Mouse (Mus musculus) embryonic facial prominence, embryonic 15.5 days (tissue): ENCODE measurements around the gene Bmp6. TPM values are rescaled to one million over a fixed set of nuclear protein-coding genes. Genes with fewer than 3 reads are reported as not detected.

Experiments used
- ATAC-seq: fragments of 200-750 bp; cut with Nextera tagmentation; 2 replicates; pipeline ENCODE4 v1.8.0; 2017; ENCODE audit warnings: low read depth, moderate TSS enrichment; ENCODE audit not compliant: insufficient number of reproducible peaks, low FRiP score, low TSS enrichment
- H3K27ac ChIP-seq: fragments of 300-500 bp; sonication (generic); replicated peaks from 2 replicates; pipeline ENCODE4 v1.5.1; 2015; ENCODE audit warnings: mild to moderate bottlenecking, inconsistent platforms
- H3K27me3 ChIP-seq: fragments of 300-500 bp; sonication (generic); 2 replicates; pipeline ENCODE4 v1.6.1; 2015; ENCODE audit warnings: inconsistent platforms
- H3K36me3 ChIP-seq: fragments of 300-500 bp; sonication (generic); 2 replicates; pipeline ENCODE4 v1.6.1; 2015; ENCODE audit warnings: mild to moderate bottlenecking, inconsistent platforms
- H3K4me1 ChIP-seq: fragments of 300-500 bp; sonication (generic); 2 replicates; pipeline ENCODE4 v1.6.1; 2015; ENCODE audit warnings: inconsistent platforms
- H3K4me2 ChIP-seq: fragments of 300-500 bp; sonication (generic); replicated peaks from 2 replicates; pipeline ENCODE4 v1.6.1; 2015; ENCODE audit warnings: mild to moderate bottlenecking, inconsistent platforms
- H3K4me3 ChIP-seq: fragments of 300-500 bp; sonication (generic); replicated peaks from 2 replicates; pipeline ENCODE4 v1.5.1; 2015; ENCODE audit warnings: mild to moderate bottlenecking, inconsistent platforms
- H3K9ac ChIP-seq: fragments of 300-500 bp; sonication (generic); 2 replicates; pipeline ENCODE4 v1.6.1; 2015; ENCODE audit warnings: inconsistent platforms
- H3K9me3 ChIP-seq: fragments of 300-500 bp; sonication (generic); replicated peaks from 2 replicates; pipeline ENCODE4 v1.6.1; 2016; ENCODE audit warnings: inconsistent platforms
- WGBS: fragments of 180-500 bp; shearing (Covaris S2); methylation state at CpG from one replicate; pipeline ENCODE4 v1.1.7; 2015; 5-methylcytosine and 5-hydroxymethylcytosine counted together
- polyA plus RNA-seq: library from polyadenylated mRNA; unstranded; fragments of >200 nt; fragmentation: Nextera tagmentation; extraction: Ambion mirVana; gene quantifications from 2 replicates; pipeline ENCODE4 v1.2.1, GENCODE M21; 2015

Gene Bmp6
- polyA plus RNA-seq, 1 experiment from 2014 or later = 5.2 TPM

DNA sequence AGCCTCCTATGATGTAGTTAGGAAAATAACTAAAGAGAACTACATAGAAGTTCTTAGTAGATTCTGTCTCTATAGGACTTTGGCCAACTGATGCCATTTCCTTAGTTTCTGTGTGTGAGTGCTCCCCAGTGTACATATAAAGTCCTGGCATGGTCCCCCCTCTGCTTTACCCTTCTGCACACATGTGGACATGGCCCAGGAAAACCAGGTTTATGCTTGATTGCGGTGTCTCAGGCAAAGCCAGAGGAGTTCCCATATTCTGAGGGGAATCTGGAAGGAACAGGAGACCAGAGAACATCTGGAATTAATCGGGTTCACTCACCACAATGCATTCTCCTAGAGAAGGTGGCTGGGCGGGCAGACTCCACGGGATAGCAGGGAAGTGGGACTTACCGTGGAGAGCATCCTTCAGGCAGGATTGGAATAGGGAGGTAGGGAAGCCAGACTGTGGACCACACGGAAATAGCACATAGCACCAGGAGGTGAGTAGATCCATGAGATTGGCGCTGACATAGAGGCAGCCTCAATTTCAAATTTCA, 52.2 kb downstream of the Bmp6 start:
- Histone ChIP-seq H3K36me3 (no peaks in the 10 kb centered on the region), H3K27me3 (no peaks in the 10 kb centered on the region), H3K4me3 (no peak overlapping the region), H3K9ac (no peak overlapping the region), H3K27ac (0 out of 2 replicates have a peak overlapping the region, but pooled peaks have one; percentile 11), H3K4me1 (peaks cover 17% of the 10 kb centered on the region; the same call in 1 of the 2 replicates), H3K4me2 (no peak overlapping the region), H3K9me3 (no peaks in the 10 kb centered on the region)
- no peak for ATAC-seq
- 37% methylated on average over 7 of the region's 7 CpGs for WGBS

GRCm38 (mm10) chr13:38398658-38399057, 53.8 kb downstream of the Bmp6 start:
- H3K4me2 ChIP-seq = no peak overlapping the region
- no peaks in the 10 kb centered on the region for H3K9me3 ChIP-seq
- H3K36me3 ChIP-seq = no peaks in the 10 kb centered on the region
- ATAC-seq = no peak
- WGBS = 49% methylated on average over 6 of the region's 6 CpGs
- no peaks in the 10 kb centered on the region for H3K27me3 ChIP-seq
- H3K9ac ChIP-seq = no peak overlapping the region
- no peak overlapping the region for H3K4me3 ChIP-seq
- H3K27ac ChIP-seq = no peak overlapping the region
- peaks cover 17% of the 10 kb centered on the region; the same call in 1 of the 2 replicates for H3K4me1 ChIP-seq

DNA sequence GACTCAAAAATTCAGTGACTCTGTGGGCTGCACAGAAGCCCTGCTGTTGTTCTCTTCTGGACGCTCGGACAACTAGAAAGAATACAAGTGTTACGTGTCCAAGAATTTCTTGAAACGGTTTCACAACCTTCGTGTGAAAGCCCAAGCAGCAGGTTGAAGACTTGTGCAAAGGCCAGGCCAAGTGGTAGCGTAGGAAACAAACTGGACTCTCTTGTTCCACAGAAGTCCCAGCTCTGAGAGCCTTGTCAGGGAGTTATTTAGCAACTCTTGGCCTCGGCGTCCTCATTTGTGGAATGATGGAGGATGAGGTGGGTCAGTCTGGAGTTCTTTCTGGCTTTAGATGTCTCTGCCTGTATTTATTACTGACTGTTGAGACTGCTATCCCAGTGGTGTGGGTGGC, 55.8 kb downstream of the Bmp6 start:
- H3K9me3 ChIP-seq = no peaks in the 10 kb centered on the region
- no peaks in the 10 kb centered on the region for H3K36me3 ChIP-seq
- no peak overlapping the region for H3K4me2 ChIP-seq
- no peak overlapping the region for H3K4me3 ChIP-seq
- peaks cover 17% of the 10 kb centered on the region; the same call in 1 of the 2 replicates for H3K4me1 ChIP-seq
- H3K27ac ChIP-seq = no peak overlapping the region
- WGBS = 87% methylated on average over 8 of the region's 8 CpGs
- H3K9ac ChIP-seq = no peak overlapping the region
- ATAC-seq = no peak
- H3K27me3 ChIP-seq = no peaks in the 10 kb centered on the region

GRCm38 (mm10) chr13:38407611-38408315, 62.9 kb downstream of the Bmp6 start:
- Histone ChIP-seq H3K9me3 (no peaks in the 10 kb centered on the region), H3K4me1 (peaks cover 31% of the 10 kb centered on the region), H3K36me3 (no peaks in the 10 kb centered on the region), H3K4me3 (no peak overlapping the region), H3K9ac (no peak overlapping the region), H3K27ac (peak overlapping the region; percentile 73), H3K4me2 (no peak overlapping the region), H3K27me3 (no peaks in the 10 kb centered on the region)
- 38% methylated on average over 6 of the region's 6 CpGs for WGBS
- no peak for ATAC-seq

DNA sequence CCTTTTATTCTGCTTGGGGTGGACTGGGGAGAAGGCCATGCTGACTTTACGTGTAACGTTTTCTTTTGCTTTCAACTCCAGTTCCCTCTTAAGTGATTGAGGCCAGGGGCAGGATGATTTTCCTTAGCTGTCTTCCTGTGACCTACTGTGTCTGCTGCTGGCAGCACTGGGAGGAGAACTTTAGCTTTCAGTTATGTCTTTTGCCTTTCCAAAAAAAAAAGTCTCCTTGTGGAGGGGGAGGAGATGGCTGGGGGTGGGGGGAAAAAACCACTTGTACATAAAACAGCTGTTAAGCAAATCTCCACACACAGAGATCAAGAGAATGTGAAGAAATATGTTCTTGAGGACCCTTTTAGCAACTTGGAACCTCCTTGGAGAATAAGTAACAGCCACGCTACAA, 63.7 kb downstream of the Bmp6 start:
- H3K27ac ChIP-seq = peak overlapping the region; percentile 51
- WGBS = 26% methylated on average over 3 of the region's 3 CpGs
- ATAC-seq = no peak

DNA sequence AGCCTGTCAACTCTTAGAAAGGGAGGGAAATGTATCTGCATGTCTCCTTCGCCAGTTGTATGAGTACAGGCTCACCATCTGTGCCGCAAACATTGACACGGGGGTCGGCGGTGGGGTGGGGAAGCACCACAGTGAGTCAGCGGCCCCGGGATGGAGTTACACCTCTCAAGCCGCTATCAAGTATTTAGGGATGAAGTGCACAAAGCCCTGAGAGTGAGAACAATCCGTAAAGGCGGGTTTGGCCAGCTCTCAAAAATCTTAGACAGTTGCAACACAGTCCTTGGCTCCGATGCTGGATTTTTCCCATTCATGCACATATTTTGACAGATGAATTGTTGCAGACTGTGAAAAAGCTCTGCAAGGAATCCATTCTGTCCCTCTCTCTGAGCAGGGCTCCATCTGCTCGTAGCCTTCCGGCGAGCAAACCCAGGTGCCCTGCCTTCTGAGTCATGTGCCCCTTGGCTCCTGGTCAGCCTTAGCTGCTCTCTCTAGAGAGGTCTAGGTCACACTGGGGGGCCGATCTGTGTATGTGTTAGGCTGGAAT, 65.5 kb downstream of the Bmp6 start:
- H3K36me3 ChIP-seq = no peaks in the 10 kb centered on the region
- no peak overlapping the region for H3K9ac ChIP-seq
- WGBS = 5% methylated on average over 15 of the region's 15 CpGs
- H3K27ac ChIP-seq = peak overlapping the region; percentile 77
- peak overlapping the region; percentile 5; the same call in 1 of the 2 replicates for H3K4me3 ChIP-seq
- ATAC-seq = peak; percentile 77
- no peaks in the 10 kb centered on the region for H3K9me3 ChIP-seq
- peak overlapping the region; percentile 37 for H3K4me2 ChIP-seq
- no peaks in the 10 kb centered on the region for H3K27me3 ChIP-seq
- peaks cover 31% of the 10 kb centered on the region for H3K4me1 ChIP-seq

More for the DNA sequence above, 63.7 kb downstream of the Bmp6 start:
- Histone ChIP-seq H3K9ac (no peak overlapping the region), H3K4me1 (peaks cover 31% of the 10 kb centered on the region), H3K36me3 (no peaks in the 10 kb centered on the region), H3K27me3 (no peaks in the 10 kb centered on the region), H3K9me3 (no peaks in the 10 kb centered on the region), H3K4me3 (no peak overlapping the region), H3K4me2 (no peak overlapping the region)

GRCm38 (mm10) chr13:38419781-38420180, 74.9 kb downstream of the Bmp6 start:
- no peak for ATAC-seq
- Histone ChIP-seq H3K27me3 (no peaks in the 10 kb centered on the region), H3K36me3 (no peaks in the 10 kb centered on the region), H3K4me2 (no peak overlapping the region), H3K9me3 (no peaks in the 10 kb centered on the region), H3K4me1 (no peaks in the 10 kb centered on the region), H3K4me3 (no peak overlapping the region), H3K27ac (no peak overlapping the region), H3K9ac (no peak overlapping the region)
- WGBS = 86% methylated on average over 7 of the region's 7 CpGs

- H3K4me1 ChIP-seq = no peaks in the 10 kb centered on the region
- no peaks in the 10 kb centered on the region for H3K36me3 ChIP-seq
- H3K27ac ChIP-seq = no peak overlapping the region
- H3K4me2 ChIP-seq = no peak overlapping the region
- 75% methylated on average over 5 of the region's 5 CpGs for WGBS
- ATAC-seq = no peak
- H3K27me3 ChIP-seq = no peaks in the 10 kb centered on the region
- H3K9ac ChIP-seq = no peak overlapping the region
- no peak overlapping the region for H3K4me3 ChIP-seq
- no peaks in the 10 kb centered on the region for H3K9me3 ChIP-seq
Measured at GRCm38 (mm10) chr13:38422491-38422890, 77.6 kb downstream of the Bmp6 start.

DNA sequence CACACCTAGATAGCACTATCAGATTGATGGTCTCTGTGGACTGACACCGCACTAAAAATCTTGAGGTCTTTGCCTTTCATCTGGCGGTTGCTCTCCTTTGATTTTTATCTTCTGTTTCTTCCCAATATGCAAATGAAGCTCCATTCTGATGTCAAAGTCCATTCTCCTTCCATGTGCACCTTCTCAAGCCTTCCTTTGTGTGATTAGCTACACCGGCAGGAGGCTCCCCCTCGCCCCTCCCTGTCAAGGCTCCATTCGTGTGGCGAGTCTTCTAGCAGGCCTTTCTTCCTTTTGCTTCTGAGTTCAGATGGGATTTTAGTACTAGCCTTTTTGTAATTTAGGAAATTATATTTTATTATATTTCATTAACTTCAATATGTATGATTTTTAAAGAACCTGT, 80.4 kb downstream of the Bmp6 start:
- Histone ChIP-seq H3K4me3 (no peak overlapping the region), H3K4me1 (no peaks in the 10 kb centered on the region), H3K4me2 (no peak overlapping the region), H3K27me3 (no peaks in the 10 kb centered on the region), H3K27ac (no peak overlapping the region), H3K9ac (no peak overlapping the region), H3K36me3 (no peaks in the 10 kb centered on the region), H3K9me3 (no peaks in the 10 kb centered on the region)
- WGBS = 80% methylated on average over 6 of the region's 6 CpGs
- ATAC-seq = no peak

DNA sequence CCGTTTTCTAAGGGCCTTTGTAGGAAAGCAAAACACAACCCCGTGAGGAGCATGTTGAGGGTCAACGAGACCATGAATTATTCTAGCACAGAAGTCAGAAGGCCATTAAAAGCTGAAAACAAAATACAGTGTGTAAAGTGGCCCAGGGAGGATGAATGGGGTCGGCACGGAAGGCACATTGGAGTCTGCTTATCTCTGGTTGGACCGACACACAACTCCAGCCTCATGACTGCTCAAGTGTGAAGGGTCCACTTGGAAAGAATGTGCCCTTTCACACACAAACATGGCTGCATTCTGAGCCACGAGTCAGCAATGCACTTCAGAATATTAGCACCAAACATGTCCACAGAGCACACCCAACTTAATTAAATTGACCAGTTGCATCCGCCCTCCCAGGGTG, 84.8 kb downstream of the Bmp6 start:
- Histone ChIP-seq H3K9me3 (no peaks in the 10 kb centered on the region), H3K4me2 (no peak overlapping the region), H3K36me3 (no peaks in the 10 kb centered on the region), H3K9ac (no peak overlapping the region), H3K27me3 (no peaks in the 10 kb centered on the region), H3K4me3 (no peak overlapping the region), H3K4me1 (peaks cover 7% of the 10 kb centered on the region), H3K27ac (no peak overlapping the region)
- no peak for ATAC-seq
- WGBS = 76% methylated on average over 8 of the region's 8 CpGs

DNA sequence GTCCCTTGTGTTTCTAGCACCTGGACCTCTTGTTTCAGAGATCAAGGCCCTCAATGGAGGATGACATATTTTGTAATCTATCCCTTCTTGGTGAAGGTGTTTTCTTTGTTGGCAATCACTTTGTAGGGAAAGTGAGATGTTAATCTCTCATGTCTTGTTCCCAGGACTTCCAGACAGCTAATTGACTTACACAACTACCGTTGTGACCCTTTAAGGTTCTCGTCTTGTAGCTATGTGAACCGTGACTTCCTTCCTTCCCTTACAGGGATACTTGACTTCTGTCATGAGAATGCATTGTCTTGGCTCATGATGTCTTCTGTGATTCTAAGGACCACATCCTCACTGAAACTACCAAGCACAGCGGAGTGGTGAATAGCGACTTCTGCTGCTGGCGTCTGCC, 85.2 kb downstream of the Bmp6 start:
- Histone ChIP-seq H3K9me3 (no peaks in the 10 kb centered on the region), H3K36me3 (no peaks in the 10 kb centered on the region), H3K4me2 (no peak overlapping the region), H3K4me3 (no peak overlapping the region), H3K27me3 (no peaks in the 10 kb centered on the region), H3K27ac (no peak overlapping the region), H3K9ac (no peak overlapping the region), H3K4me1 (peaks cover 7% of the 10 kb centered on the region)
- no peak for ATAC-seq
- WGBS = 79% methylated on average over 6 of the region's 6 CpGs
